Mouse (Mus musculus): ENCODE data around the gene Fgr.
A peak's percentile ranks its signal among the peaks of the same experiment; 100 is the strongest.

GRCm38 (mm10) chr4:133011028-133011820 is 37.3 kb downstream of the Fgr start, which contains the start of gene Ahdc1:
- TF ChIP-seq CTCF (IDR thresholded peaks at IDR 0.05; ENCODE audit: borderline replicate concordance, insufficient read depth, low read depth, low read length) (no peak), POLR2A (IDR thresholded peaks at IDR 0.05; ENCODE audit: borderline replicate concordance, insufficient read depth, low read length) (peak; percentile 95)
